Mouse (Mus musculus) G1E (cell line): ENCODE data around the gene Smap2.

ENCODE experiments used
- CTCF ChIP-seq: IDR thresholded peaks from 2 replicates; pipeline ENCODE4 v1.5.1; 2012; ENCODE audit warnings: low read depth, low read length, inconsistent platforms, mixed read lengths
- GATA1 ChIP-seq: IDR thresholded peaks from 2 replicates; pipeline ENCODE4 v1.6.1; 2012; ENCODE audit warnings: borderline replicate concordance, low read length, inconsistent platforms, mixed read lengths
- POLR2AphosphoS5 ChIP-seq: IDR thresholded peaks from 2 replicates; pipeline ENCODE4 v1.6.1; 2012; ENCODE audit warnings: low read depth, low read length, inconsistent platforms; ENCODE audit not compliant: insufficient replicate concordance
- TAL1 ChIP-seq: conservative IDR thresholded peaks from 2 replicates; pipeline ENCODE4 v1.6.1; 2012; ENCODE audit warnings: low read depth, low read length, inconsistent platforms, mixed read lengths

DNA sequence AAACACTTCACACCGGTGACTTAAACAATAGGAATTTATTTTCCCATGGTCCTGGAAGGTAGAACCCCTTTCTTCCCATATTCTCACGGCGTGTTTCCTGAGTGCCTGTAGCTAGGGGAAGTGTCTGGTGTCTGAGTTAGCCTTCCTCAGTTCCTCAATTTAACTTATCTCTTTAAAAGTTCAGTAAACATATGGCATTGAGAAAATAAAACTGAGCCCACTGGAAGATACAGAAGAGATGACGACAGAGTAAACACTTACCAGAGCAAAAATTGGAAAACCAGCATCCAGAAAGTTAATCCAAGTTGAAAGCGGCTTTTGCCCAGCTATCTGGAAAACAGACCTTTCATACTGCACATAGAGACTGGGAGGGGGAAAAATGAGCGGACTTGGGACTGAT, 64.9 kb downstream of the Smap2 start:
- TF ChIP-seq CTCF (no peak), TAL1 (no peak), GATA1 (no peak), POLR2AphosphoS5 (no peak)
